ENCODE assay signal across 9 mouse cellular contexts in the genomic region with DNA sequence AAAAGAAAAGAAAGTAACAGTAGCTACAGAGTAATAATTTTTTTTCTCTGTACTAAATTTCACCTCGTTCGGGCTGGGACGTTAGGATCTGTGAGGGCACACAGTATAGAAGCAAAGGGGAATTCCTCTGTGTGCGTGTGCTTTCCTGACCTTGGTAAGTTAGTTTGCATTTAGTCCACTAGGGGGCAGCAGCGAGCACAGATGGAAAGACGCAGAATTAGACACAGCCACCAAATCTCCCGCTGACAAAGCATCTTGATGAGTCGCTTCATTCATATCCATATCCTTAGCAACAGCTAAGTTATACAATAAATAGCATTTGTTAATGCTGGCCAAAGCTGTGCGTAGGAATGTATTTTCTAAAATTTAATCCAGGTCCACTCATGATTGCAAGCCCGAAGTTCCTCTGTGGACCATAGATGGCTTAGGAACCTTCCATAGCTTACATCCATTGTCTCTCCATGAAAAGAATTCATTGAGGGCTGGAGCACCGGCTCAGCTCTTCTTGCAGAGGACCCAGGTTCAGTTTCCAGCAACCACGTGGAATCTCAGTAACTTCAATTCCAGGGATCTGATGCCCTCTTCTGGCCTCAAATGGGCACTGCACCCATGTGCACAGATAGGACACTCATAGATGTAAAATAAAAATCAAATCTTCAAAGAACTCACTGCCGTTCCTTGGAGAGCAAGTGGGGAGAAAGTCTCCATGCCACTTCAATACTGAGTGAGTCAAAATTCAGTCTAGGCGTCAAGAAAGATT. TPM values are rescaled to one million over a fixed set of nuclear protein-coding genes. Genes with fewer than 3 reads are reported as not detected.
DNase-seq lines count a peak whose midpoint lies in the region; ATAC-seq and TF ChIP-seq lines count a peak whose summit lies in the region.
"Had no signal": no experiment of that assay in that cellular context is flagged by ENCODE, and none has a peak within 500 bp of the region (broad histone marks: within the 10 kb centered on the region; RNA-seq: fewer than 3 reads in every experiment).

No protein-coding gene starts in this region.

- H3K4me2 ChIP-seq in hindbrain, embryonic 11.5 days (replicated peaks; ENCODE audit: low read depth, low read length): no peak overlapping the region
- H3K4me2 ChIP-seq in hindbrain, embryonic 12.5 days (replicated peaks): no peak overlapping the region
- H3K4me2 ChIP-seq in lung, postnatal 0 days (replicated peaks; ENCODE audit: low read depth, low read length): no peak overlapping the region
- H3K4me2 ChIP-seq: limb, embryonic 12.5 days had no signal

- TF ChIP-seq CTCF in brain, embryonic 14.5 days (IDR thresholded peaks at IDR 0.05; ENCODE audit: borderline replicate concordance, extremely low read depth, insufficient read depth, insufficient read length): peak; percentile 68
- TF ChIP-seq CTCF in lung, postnatal 0 days (IDR thresholded peaks at IDR 0.05): peak; percentile 70

- no peaks in the 10 kb centered on the region for H3K4me1 ChIP-seq in hindbrain, embryonic 11.5 days (replicated peaks; ENCODE audit: control insufficient read depth, insufficient read depth, low read length)
- H3K4me1 ChIP-seq in hindbrain, embryonic 12.5 days: peaks cover 11% of the 10 kb centered on the region; the same call in 1 of the 2 replicates
- H3K4me1 ChIP-seq in lung, postnatal 0 days (ENCODE audit: insufficient read depth, low read depth, low read length): no peaks in the 10 kb centered on the region

- ATAC-seq in hindbrain, embryonic 11.5 days (ENCODE audit: low FRiP score): no peak
- no peak for ATAC-seq in hindbrain, embryonic 12.5 days (ENCODE audit: low FRiP score)
- no peak for ATAC-seq in lung, postnatal 0 days

- no peak overlapping the region for H3K27ac ChIP-seq in hindbrain, embryonic 11.5 days (ENCODE audit: low read depth, low read length)
- H3K27ac ChIP-seq in hindbrain, embryonic 12.5 days: no peak overlapping the region
- no peak overlapping the region for H3K27ac ChIP-seq in lung, postnatal 0 days (ENCODE audit: low read length)
- H3K27ac ChIP-seq: limb, embryonic 12.5 days had no signal

- WGBS in hindbrain, embryonic 11.5 days: 77% methylated on average over 14 of the region's 14 CpGs
- 81% methylated on average over 14 of the region's 14 CpGs for WGBS in hindbrain, embryonic 12.5 days
- WGBS in lung, postnatal 0 days: 79% methylated on average over 14 of the region's 14 CpGs

- H3K36me3 ChIP-seq in hindbrain, embryonic 11.5 days (ENCODE audit: control insufficient read depth, insufficient read depth, low read length): peaks cover 7% of the 10 kb centered on the region; the same call in 1 of the 2 replicates
- peaks cover 48% of the 10 kb centered on the region for H3K36me3 ChIP-seq in hindbrain, embryonic 12.5 days
- H3K36me3 ChIP-seq in lung, postnatal 0 days (ENCODE audit: insufficient read depth, low read length): no peaks in the 10 kb centered on the region

- H3K4me3 ChIP-seq in hindbrain, embryonic 11.5 days (ENCODE audit: low read depth, low read length): no peak overlapping the region
- H3K4me3 ChIP-seq in hindbrain, embryonic 12.5 days: no peak overlapping the region
- no peak overlapping the region for H3K4me3 ChIP-seq in lung, postnatal 0 days (ENCODE audit: low read depth, low read length)
- H3K4me3 ChIP-seq: limb, embryonic 12.5 days had no signal

- 0 out of 2 replicates have a peak, but pooled peaks cover 3% of the 10 kb centered on the region for H3K9me3 ChIP-seq in hindbrain, embryonic 11.5 days (ENCODE audit: control insufficient read depth, low read length)
- H3K9me3 ChIP-seq in hindbrain, embryonic 12.5 days (replicated peaks): peaks cover 6% of the 10 kb centered on the region; the same call in 1 of the 2 replicates
- no peaks in the 10 kb centered on the region for H3K9me3 ChIP-seq in lung, postnatal 0 days (ENCODE audit: low read length)

- H3K9ac ChIP-seq in hindbrain, embryonic 11.5 days (ENCODE audit: low read depth, low read length): no peak overlapping the region
- no peak overlapping the region for H3K9ac ChIP-seq in hindbrain, embryonic 12.5 days
- no peak overlapping the region for H3K9ac ChIP-seq in lung, postnatal 0 days (replicated peaks; ENCODE audit: low read depth)
- H3K9ac ChIP-seq: limb, embryonic 12.5 days had no signal

- peak; percentile 75 for DNase-seq in hindbrain, embryonic 11.5 days (ENCODE audit: low spot score)
- DNase-seq in urinary bladder, postnatal 14 days (ENCODE audit: low spot score): peak; percentile 15
- no peak for DNase-seq in urinary bladder, adult 2 months (ENCODE audit: low spot score)
- peak; percentile 67 for DNase-seq in brain, embryonic 14.5 days (ENCODE audit: low read depth)
- peak; percentile 27 for DNase-seq in lung, postnatal 0 days (ENCODE audit: low spot score)
- DNase-seq in thymus, postnatal 14 days: peak; percentile 72
- DNase-seq in heart, adult 9 months (ENCODE audit: low spot score in 2 of 2): no peak

- no peak for TF ChIP-seq EP300 in lung, postnatal 0 days (IDR thresholded peaks at IDR 0.05)

- H3K27me3 ChIP-seq in hindbrain, embryonic 11.5 days (ENCODE audit: control insufficient read depth, insufficient read depth, low read length): no peaks in the 10 kb centered on the region
- H3K27me3 ChIP-seq in hindbrain, embryonic 12.5 days: no peaks in the 10 kb centered on the region
- no peaks in the 10 kb centered on the region for H3K27me3 ChIP-seq in lung, postnatal 0 days (replicated peaks; ENCODE audit: insufficient read depth, low read length)

- no peak for TF ChIP-seq POLR2A in brain, embryonic 14.5 days (IDR thresholded peaks at IDR 0.05; ENCODE audit: borderline replicate concordance, extremely low read depth, insufficient read depth, insufficient read length, poor library complexity, severe bottlenecking)

RNA-seq across cellular contexts. Expression of a gene that starts 52.8 kb away (rescaled TPM):
- 116 and 135 TPM in 2 replicates for polyA plus RNA-seq in hindbrain, embryonic 11.5 days (2014; fragmentation: Nextera tagmentation; extraction: Ambion mirVana)
- 90.5 and 91.5 TPM in 2 replicates for polyA plus RNA-seq in hindbrain, embryonic 12.5 days (2016; fragmentation: Nextera tagmentation; extraction: Ambion mirVana)
- polyA plus RNA-seq in urinary bladder, adult 2 months (2012; rRNA removed): 1.3 and 2.3 TPM in 2 replicates
- 14.2 and 34.6 TPM in 2 replicates for polyA plus RNA-seq in brain, embryonic 14.5 days (2012; rRNA removed)
- 0.25 and 0.44 TPM in 2 replicates for polyA plus RNA-seq in lung, postnatal 0 days (2015; fragmentation: Nextera tagmentation; extraction: Ambion mirVana)

Comparison
In these comparisons a context has a peak if more than half of its experiments do, and no peak if none do; other contexts are left out.
1. DNase-seq: peak in hindbrain, embryonic 11.5 days (single experiment), urinary bladder, postnatal 14 days (single experiment), brain, embryonic 14.5 days (single experiment), lung, postnatal 0 days (single experiment) and thymus, postnatal 14 days (single experiment); none in urinary bladder, adult 2 months (single experiment) and heart, adult 9 months (0 of 2).